In genomic region chr13:28616645-28617381, GRCm38 (mm10) we compare ENCODE assay signal across 22 mouse cellular contexts.
DNase-seq lines count a peak whose midpoint lies in the region; TF ChIP-seq lines count a peak whose summit lies in the region.
"Had no signal": no experiment of that assay in that cellular context is flagged by ENCODE, and none has a peak within 500 bp of the region (broad histone marks: within the 10 kb centered on the region; RNA-seq: fewer than 3 reads in every experiment).

No protein-coding gene starts in this region.

- H3K36me3 ChIP-seq in macrophage (ENCODE audit: inconsistent target), result no peaks in the 10 kb centered on the region
- H3K36me3 ChIP-seq in splenic B cell, adult 2 months (ENCODE audit: control insufficient read depth, insufficient read depth, low read length, poor library complexity, severe bottlenecking), result no peaks in the 10 kb centered on the region
- H3K36me3 ChIP-seq: hindbrain, embryonic 15.5 days; intestine, embryonic 15.5 days; liver, embryonic 12.5 days; lung, embryonic 15.5 days; neural tube, embryonic 12.5 days had no signal

- DNase-seq in layer of hippocampus, adult 2 months (ENCODE audit: low spot score in 2 of 2), result no peak
- no peak for DNase-seq in layer of hippocampus, postnatal 10 days (ENCODE audit: low spot score in 2 of 2)
- DNase-seq in lung, postnatal 36 days, result peak; percentile 25
- DNase-seq in lung, postnatal 4 days, result no peak
- DNase-seq in splenic B cell, adult 2 months (ENCODE audit: low read depth, low spot score), result peak; percentile 51
- no peak for DNase-seq in cerebellum, adult 8-10 months
- no peak for DNase-seq in right cerebral cortex, postnatal 10 days (ENCODE audit: low spot score in 2 of 2)
- DNase-seq: adrenal gland, adult 8-10 months; cerebellum, adult 11 months; cerebellum, postnatal 25 days; gastrocnemius, postnatal 10 days; kidney, adult 9 months; kidney, postnatal 25 days; left cerebral cortex, postnatal 4 days; spleen, adult 18-20 months; thymus, postnatal 36 days had no signal

- H3K27ac ChIP-seq in layer of hippocampus, adult 2 months, result peak overlapping the region; percentile 55; the same call in 1 of the 2 replicates
- peak overlapping the region; percentile 96 for H3K27ac ChIP-seq in macrophage
- H3K27ac ChIP-seq: hindbrain, embryonic 15.5 days; intestine, embryonic 15.5 days; liver, embryonic 12.5 days; lung, embryonic 15.5 days; neural tube, embryonic 12.5 days had no signal

- TF ChIP-seq CTCF in layer of hippocampus, adult 2 months (conservative IDR thresholded peaks at IDR 0.05), result no peak

- no peaks in the 10 kb centered on the region for H3K27me3 ChIP-seq in splenic B cell, adult 2 months (ENCODE audit: control insufficient read depth, insufficient read depth, low read length, poor library complexity, severe bottlenecking)
- H3K27me3 ChIP-seq: hindbrain, embryonic 15.5 days; intestine, embryonic 15.5 days; liver, embryonic 12.5 days; lung, embryonic 15.5 days; neural tube, embryonic 12.5 days had no signal

- H3K79me2 ChIP-seq in macrophage (ENCODE audit: inconsistent target), result no peaks in the 10 kb centered on the region

- WGBS in macrophage (ENCODE audit: missing documents), result 0% methylated on average over 9 of the region's 9 CpGs

- no peak overlapping the region for H3K4me3 ChIP-seq in layer of hippocampus, adult 2 months
- peak overlapping the region; percentile 13 for H3K4me3 ChIP-seq in macrophage (ENCODE audit: inconsistent target)
- H3K4me3 ChIP-seq: hindbrain, embryonic 15.5 days; intestine, embryonic 15.5 days; liver, embryonic 12.5 days; lung, embryonic 15.5 days; neural tube, embryonic 12.5 days had no signal

Comparison
In these comparisons a context has a peak if more than half of its experiments do, and no peak if none do; other contexts are left out.
1. DNase-seq: peak in lung, postnatal 36 days (single experiment) and splenic B cell, adult 2 months (single experiment); none in layer of hippocampus, adult 2 months (0 of 2), layer of hippocampus, postnatal 10 days (0 of 2), lung, postnatal 4 days (0 of 2), cerebellum, adult 8-10 months (single experiment) and right cerebral cortex, postnatal 10 days (0 of 2).